Mouse (Mus musculus) yolk sac, embryonic 10.5 days (tissue): Measurements from ENCODE around the gene Focad.

ENCODE experiments used
- DNase-seq: peaks from one replicate; pipeline ENCODE4 v3.0.0-alpha.2; 2017; ENCODE audit warnings: low spot score

Focad gene

GRCm38 (mm10) chr4:88210602-88211001, 116.2 kb downstream of the Focad start:
- no peak for DNase-seq

- DNase-seq: no peak
These were observed 116.9 kb downstream of the Focad start for GRCm38 (mm10) chr4:88211200-88211885.

GRCm38 (mm10) chr4:88213895-88214294, 119.5 kb downstream of the Focad start:
- DNase-seq: no peak

- no peak for DNase-seq
These were observed 123.9 kb downstream of the Focad start for GRCm38 (mm10) chr4:88218286-88218685.

GRCm38 (mm10) chr4:88218797-88219196, 124.4 kb downstream of the Focad start:
- DNase-seq: no peak

GRCm38 (mm10) chr4:88231375-88231774, 136.9 kb downstream of the Focad start:
- no peak for DNase-seq

GRCm38 (mm10) chr4:88235941-88236340, 141.5 kb downstream of the Focad start:
- DNase-seq: no peak

GRCm38 (mm10) chr4:88236926-88237756, 142.7 kb downstream of the Focad start:
- DNase-seq: no peak

- no peak for DNase-seq
These were observed 143.9 kb downstream of the Focad start for GRCm38 (mm10) chr4:88238351-88238750.

GRCm38 (mm10) chr4:88243834-88244233, 149.4 kb downstream of the Focad start:
- DNase-seq: no peak

- DNase-seq: no peak
These were observed 151.1 kb downstream of the Focad start for GRCm38 (mm10) chr4:88245494-88245893.

GRCm38 (mm10) chr4:88261349-88261748, 166.9 kb downstream of the Focad start:
- DNase-seq: no peak

GRCm38 (mm10) chr4:88264536-88264935, 170.1 kb downstream of the Focad start:
- DNase-seq: no peak

- DNase-seq: no peak
These were observed 176.1 kb downstream of the Focad start for GRCm38 (mm10) chr4:88270408-88271067.

GRCm38 (mm10) chr4:88275571-88276041, 181.2 kb downstream of the Focad start:
- peak; percentile 7 for DNase-seq

- no peak for DNase-seq
These were observed 181.8 kb downstream of the Focad start for GRCm38 (mm10) chr4:88276058-88276734.

GRCm38 (mm10) chr4:88278524-88278923, 184.1 kb downstream of the Focad start:
- no peak for DNase-seq

GRCm38 (mm10) chr4:88280536-88280935, 186.1 kb downstream of the Focad start:
- no peak for DNase-seq

GRCm38 (mm10) chr4:88295537-88295936, 201.1 kb downstream of the Focad start:
- no peak for DNase-seq

- no peak for DNase-seq
These were observed 205.1 kb downstream of the Focad start for GRCm38 (mm10) chr4:88299551-88299950.

GRCm38 (mm10) chr4:88300832-88301621, 206.6 kb downstream of the Focad start:
- DNase-seq: no peak
